Mouse (Mus musculus) gastrocnemius, postnatal 36 days (tissue): ENCODE data around the gene Olfr68. TPM values are rescaled to one million over a fixed set of nuclear protein-coding genes. Genes with fewer than 3 reads are reported as not detected.
"Not testable (repeated sequence)": the region's sequence is repeated elsewhere in the genome, so short reads cannot be mapped to it uniquely, and the experiment has no call there.

Experiments
- DNase-seq, 2 experiments: peaks; one replicate each; pipeline ENCODE4 v3.0.0; 2022
- intact Hi-C: fragments of 180-260 bp; cut with DNase I; formaldehyde crosslinking; loops from one replicate; pipeline ENCODE4 v1.15.1; 2025
- total RNA-seq, 2 experiments: library from RNA; stranded (reverse); gene quantifications; 2 replicates each; pipeline ENCODE4 v1.2.3; 2021

The Olfr68 gene
- total RNA-seq, 2 experiments from 2014 or later, result not detected

DNA sequence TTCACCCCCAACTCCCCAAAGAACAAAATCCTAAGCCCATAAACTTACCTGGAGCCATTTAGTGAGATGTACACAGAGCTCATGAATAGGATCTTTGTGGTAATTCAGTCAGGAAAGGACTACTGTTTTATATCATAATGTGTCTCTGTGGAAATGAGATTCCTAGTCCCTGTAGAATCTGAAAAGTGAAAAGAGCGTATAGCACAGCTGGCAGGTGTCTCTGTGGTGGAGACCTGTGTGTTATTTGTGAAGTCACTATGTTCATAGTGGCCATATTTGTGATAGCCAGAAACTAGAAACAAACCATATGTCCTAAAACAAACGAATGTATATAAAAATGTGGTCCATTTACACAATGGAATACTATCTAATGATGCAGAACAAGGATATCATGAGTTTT is 8.0 kb downstream of the Olfr68 start, which contains the start of gene Olfr69:
TSS of gene Olfr69 (minus strand) at position 101 of the 400 bp plus-strand sequence.
- intact Hi-C loops, result no loop called here

GRCm38 (mm10) chr7:103767687-103768086 is 11.8 kb downstream of the Olfr68 start:
- intact Hi-C loops, DNase-seq: not testable (repeated sequence)

More for the DNA sequence above, 8.0 kb downstream of the Olfr68 start, which contains the start of gene Olfr69:
- no peak for DNase-seq

DNA sequence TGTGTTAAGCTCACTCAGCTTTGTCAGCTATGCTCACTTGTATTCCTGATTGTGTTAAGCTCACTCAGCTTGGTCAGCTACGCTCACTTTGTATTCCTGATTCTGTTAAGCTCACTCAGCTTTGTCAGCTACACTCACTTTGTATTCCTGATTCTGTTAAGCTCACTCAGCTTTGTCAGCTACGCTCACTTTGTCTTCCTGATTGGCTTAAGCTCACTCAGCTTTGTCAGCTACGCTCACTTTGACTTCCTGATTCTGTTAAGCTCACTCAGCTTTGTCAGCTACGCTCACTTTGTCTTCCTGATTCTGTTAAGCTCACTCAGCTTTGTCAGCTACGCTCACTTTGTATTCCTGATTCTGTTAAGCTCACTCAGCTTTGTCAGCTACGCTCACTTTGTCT is 17.3 kb downstream of the Olfr68 start:
- intact Hi-C loops, DNase-seq: not testable (repeated sequence)

DNA sequence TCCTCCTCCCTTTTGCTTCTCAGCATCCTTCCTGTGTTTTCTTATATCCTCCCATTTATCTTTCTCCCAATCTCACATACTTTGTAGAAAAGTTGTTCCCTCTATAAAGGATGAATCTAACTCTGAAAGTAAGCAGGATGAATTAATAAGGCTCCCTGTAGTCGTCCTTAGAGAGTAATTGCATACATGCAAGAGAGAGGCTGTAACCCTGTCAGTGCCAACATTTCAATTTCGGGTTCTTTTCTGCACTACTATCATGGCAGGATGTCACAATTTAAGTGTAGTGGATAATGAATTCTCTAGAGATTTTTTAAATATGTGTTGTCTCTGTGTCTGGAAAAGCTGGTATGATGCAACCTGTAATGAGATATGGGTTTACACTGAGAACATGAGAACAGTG is 22.3 kb downstream of the Olfr68 start, which contains the start of gene Olfr630:
TSS of gene Olfr630 (minus strand) at position 101 of the 400 bp plus-strand sequence.
- DNase-seq, result no peak
- intact Hi-C loops, result no loop called here

DNA sequence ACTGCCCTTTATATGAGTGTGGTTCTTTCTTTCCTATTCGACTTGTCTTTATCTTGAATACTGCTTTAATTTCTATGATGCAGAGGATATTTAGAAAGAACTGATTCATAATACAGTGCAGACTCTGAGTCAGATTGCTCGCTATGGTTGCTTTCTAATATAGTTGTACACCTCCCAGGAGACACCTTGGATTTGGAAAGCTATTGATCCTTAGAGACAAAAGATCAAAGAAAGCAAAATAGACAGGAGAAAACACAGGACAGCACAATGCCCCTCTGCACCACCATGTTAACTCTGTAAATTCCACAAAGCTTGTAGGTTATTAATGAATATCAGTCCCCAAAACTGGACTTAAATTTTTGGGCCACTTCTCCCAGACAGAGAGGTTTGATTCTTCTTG is 34.7 kb downstream of the Olfr68 start, which contains the start of gene Olfr629:
TSS of gene Olfr629 (minus strand) at position 101 of the 400 bp plus-strand sequence.
- intact Hi-C loops, result no loop called here

GRCm38 (mm10) chr7:103730074-103730473 is 49.4 kb downstream of the Olfr68 start, which contains the start of gene Olfr628:
Gene Olfr628, plus strand, starts transcription at chr7:103730374.
- no peak for DNase-seq
- intact Hi-C loops, result no loop called here

More for the DNA sequence above, 34.7 kb downstream of the Olfr68 start, which contains the start of gene Olfr629:
- no peak for DNase-seq

Other genes starting within 250 kb of the Olfr68 start
- not detected for gene Olfr612, start 237.0 kb downstream of the Olfr68 start, total RNA-seq
- gene Olfr613, start 231.6 kb downstream of the Olfr68 start, total RNA-seq, result not detected
- gene Olfr615, start 223.6 kb downstream of the Olfr68 start, total RNA-seq, result not detected
- gene Olfr616, start 210.6 kb downstream of the Olfr68 start, total RNA-seq, result not detected
- not detected for gene Olfr617, start 206.6 kb downstream of the Olfr68 start, total RNA-seq
- not detected for gene Olfr618, start 189.6 kb downstream of the Olfr68 start, total RNA-seq
- gene Olfr619, start 179.1 kb downstream of the Olfr68 start, total RNA-seq, result not detected
- not detected for gene Olfr620, start 167.2 kb downstream of the Olfr68 start, total RNA-seq
- gene Olfr622, start 137.0 kb downstream of the Olfr68 start, total RNA-seq, result not detected
- gene Olfr623, start 116.0 kb downstream of the Olfr68 start, total RNA-seq, result not detected
- not detected for gene Olfr624, start 108.5 kb downstream of the Olfr68 start, total RNA-seq
- gene Olfr625-ps1, start 97.0 kb downstream of the Olfr68 start, total RNA-seq, result not detected
- not detected for gene Olfr243, start 65.0 kb downstream of the Olfr68 start, total RNA-seq
- not detected for gene Olfr628, start 49.3 kb downstream of the Olfr68 start, total RNA-seq
- not detected for gene Olfr629, start 34.8 kb downstream of the Olfr68 start, total RNA-seq
- not detected for gene Olfr630, start 22.4 kb downstream of the Olfr68 start, total RNA-seq
- gene Olfr69, start 8.1 kb downstream of the Olfr68 start, total RNA-seq, result not detected
- not detected for gene Olfr67, start 12.1 kb upstream of the Olfr68 start, total RNA-seq
- gene Hbb-bt, start 34.3 kb upstream of the Olfr68 start, total RNA-seq, result 10 to 100 TPM; 28.4 to 35.6 TPM
- gene Hbb-bs, start 48.4 kb upstream of the Olfr68 start, total RNA-seq, result 100 to 1,000 TPM; 266 to 399 TPM
- not detected for gene Hbb-bh2, start 60.8 kb upstream of the Olfr68 start, total RNA-seq
- gene Hbb-bh1, start 63.5 kb upstream of the Olfr68 start, total RNA-seq, result not detected
- not detected for gene Hbb-y, start 73.5 kb upstream of the Olfr68 start, total RNA-seq
- gene Olfr66, start 106.6 kb upstream of the Olfr68 start, total RNA-seq, result not detected
- gene Olfr64, start 114.8 kb upstream of the Olfr68 start, total RNA-seq, result not detected
- gene Olfr65, start 123.8 kb upstream of the Olfr68 start, total RNA-seq, result not detected
- not detected for gene Olfr631, start 149.1 kb upstream of the Olfr68 start, total RNA-seq
- gene Olfr632, start 154.6 kb upstream of the Olfr68 start, total RNA-seq, result not detected
- not detected for gene Olfr633, start 164.7 kb upstream of the Olfr68 start, total RNA-seq
- not detected for gene Olfr635, start 191.5 kb upstream of the Olfr68 start, total RNA-seq
- not detected for gene Olfr638, start 219.0 kb upstream of the Olfr68 start, total RNA-seq
- not detected for gene Olfr639, start 237.6 kb upstream of the Olfr68 start, total RNA-seq
- not detected for gene Olfr640, start 245.9 kb upstream of the Olfr68 start, total RNA-seq